Mouse (Mus musculus): Measurements from ENCODE around the gene Usp30.
A peak's percentile ranks its signal among the peaks of the same experiment; 100 is the strongest.

The Usp30 gene

GRCm38 (mm10) chr5:114047182-114047581, 18.1 kb upstream of the Usp30 start:
- no peak overlapping the region for H3K4me3 ChIP-seq (replicated peaks; ENCODE audit: low read length)
- TF ChIP-seq CTCF (conservative IDR thresholded peaks at IDR 0.05; ENCODE audit: low read length) (peak; percentile 93), POU5F1 (IDR thresholded peaks at IDR 0.05; ENCODE audit: borderline replicate concordance, low read length) (no peak)
- no peaks in the 10 kb centered on the region for H3K36me3 ChIP-seq (ENCODE audit: insufficient read depth, low read length)

GRCm38 (mm10) chr5:114048731-114049308, 16.4 kb upstream of the Usp30 start:
- TF ChIP-seq POU5F1 (IDR thresholded peaks at IDR 0.05; ENCODE audit: borderline replicate concordance, low read length) (no peak), CTCF (conservative IDR thresholded peaks at IDR 0.05; ENCODE audit: low read length) (no peak), NANOG (IDR thresholded peaks at IDR 0.05; ENCODE audit: borderline replicate concordance, low read length) (no peak)
- H3K9me3 ChIP-seq (ENCODE audit: low read length): 0 out of 2 replicates have a peak, but pooled peaks cover 4% of the 10 kb centered on the region
- H3K36me3 ChIP-seq (ENCODE audit: insufficient read depth, low read length): no peaks in the 10 kb centered on the region
- peaks cover 20% of the 10 kb centered on the region for H3K4me1 ChIP-seq (replicated peaks; ENCODE audit: low read depth, low read length)
- no peak overlapping the region for H3K4me3 ChIP-seq (replicated peaks; ENCODE audit: low read length)
- 0 out of 2 replicates have a peak, but pooled peaks cover 3% of the 10 kb centered on the region for H3K27me3 ChIP-seq (ENCODE audit: insufficient read depth, low read length)

More at GRCm38 (mm10) chr5:114047182-114047581, 18.1 kb upstream of the Usp30 start:
- 0 out of 2 replicates have a peak, but pooled peaks cover 4% of the 10 kb centered on the region for H3K9me3 ChIP-seq (ENCODE audit: low read length)
- peaks cover 26% of the 10 kb centered on the region for H3K4me1 ChIP-seq (replicated peaks; ENCODE audit: low read depth, low read length)
- 0 out of 2 replicates have a peak, but pooled peaks cover 3% of the 10 kb centered on the region for H3K27me3 ChIP-seq (ENCODE audit: insufficient read depth, low read length)

- Histone ChIP-seq H3K27me3 (ENCODE audit: insufficient read depth, low read length) (0 out of 2 replicates have a peak, but pooled peaks cover 3% of the 10 kb centered on the region), H3K4me3 (replicated peaks; ENCODE audit: low read length) (peak overlapping the region; percentile 60), H3K36me3 (ENCODE audit: insufficient read depth, low read length) (no peaks in the 10 kb centered on the region), H3K4me1 (replicated peaks; ENCODE audit: low read depth, low read length) (peaks cover 21% of the 10 kb centered on the region), H3K9me3 (ENCODE audit: low read length) (0 out of 2 replicates have a peak, but pooled peaks cover 4% of the 10 kb centered on the region)
- TF ChIP-seq CTCF (conservative IDR thresholded peaks at IDR 0.05; ENCODE audit: low read length): peak; percentile 91
- TF ChIP-seq POU5F1 (IDR thresholded peaks at IDR 0.05; ENCODE audit: borderline replicate concordance, low read length): no peak
- no peak for TF ChIP-seq NANOG (IDR thresholded peaks at IDR 0.05; ENCODE audit: borderline replicate concordance, low read length)
Measured at GRCm38 (mm10) chr5:114052246-114052761, 13.0 kb upstream of the Usp30 start.

- Histone ChIP-seq H3K4me3 (replicated peaks; ENCODE audit: low read length) (no peak overlapping the region), H3K36me3 (ENCODE audit: insufficient read depth, low read length) (no peaks in the 10 kb centered on the region), H3K9me3 (ENCODE audit: low read length) (peaks cover 5% of the 10 kb centered on the region; the same call in 1 of the 2 replicates), H3K27me3 (ENCODE audit: insufficient read depth, low read length) (no peaks in the 10 kb centered on the region), H3K4me1 (replicated peaks; ENCODE audit: low read depth, low read length) (peaks cover 13% of the 10 kb centered on the region)
- no peak for TF ChIP-seq POU5F1 (IDR thresholded peaks at IDR 0.05; ENCODE audit: borderline replicate concordance, low read length)
- TF ChIP-seq CTCF (conservative IDR thresholded peaks at IDR 0.05; ENCODE audit: low read length): no peak
- no peak for TF ChIP-seq NANOG (IDR thresholded peaks at IDR 0.05; ENCODE audit: borderline replicate concordance, low read length)
Measured at GRCm38 (mm10) chr5:114057129-114057731, 8.0 kb upstream of the Usp30 start.

GRCm38 (mm10) chr5:114061675-114062074, 3.6 kb upstream of the Usp30 start:
- Histone ChIP-seq H3K4me3 (replicated peaks; ENCODE audit: low read length) (no peak overlapping the region), H3K4me1 (replicated peaks; ENCODE audit: low read depth, low read length) (peaks cover 6% of the 10 kb centered on the region; the same call in 1 of the 2 replicates), H3K27me3 (ENCODE audit: insufficient read depth, low read length) (no peaks in the 10 kb centered on the region), H3K36me3 (ENCODE audit: insufficient read depth, low read length) (no peaks in the 10 kb centered on the region), H3K9me3 (ENCODE audit: low read length) (peaks cover 5% of the 10 kb centered on the region; the same call in 1 of the 2 replicates)
- TF ChIP-seq POU5F1 (IDR thresholded peaks at IDR 0.05; ENCODE audit: borderline replicate concordance, low read length) (no peak), NANOG (IDR thresholded peaks at IDR 0.05; ENCODE audit: borderline replicate concordance, low read length) (no peak), CTCF (conservative IDR thresholded peaks at IDR 0.05; ENCODE audit: low read length) (no peak)

DNA sequence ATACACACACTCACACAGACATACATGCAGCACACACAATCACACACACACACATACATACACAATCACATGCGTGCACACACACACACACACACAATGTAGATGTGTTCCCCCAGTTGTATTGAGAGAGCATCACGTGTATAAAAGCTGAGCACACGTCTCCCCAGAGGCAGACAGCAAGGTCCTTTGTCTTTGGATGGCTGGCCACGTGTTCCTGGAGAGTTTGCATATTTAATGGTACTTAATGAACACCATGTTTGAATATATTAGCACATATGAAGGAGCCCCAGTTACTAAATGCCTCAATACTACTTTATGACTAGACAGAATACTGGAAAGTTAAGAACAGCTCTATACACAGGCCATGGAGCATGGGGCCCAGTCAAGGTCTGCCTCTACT, 1.3 kb upstream of the Usp30 start:
- no peak overlapping the region for H3K4me3 ChIP-seq (replicated peaks; ENCODE audit: low read length)
- no peaks in the 10 kb centered on the region for H3K9me3 ChIP-seq (ENCODE audit: low read length)
- H3K36me3 ChIP-seq (ENCODE audit: insufficient read depth, low read length): no peaks in the 10 kb centered on the region
- H3K4me1 ChIP-seq (replicated peaks; ENCODE audit: low read depth, low read length): peaks cover 3% of the 10 kb centered on the region; the same call in 1 of the 2 replicates
- no peaks in the 10 kb centered on the region for H3K27me3 ChIP-seq (ENCODE audit: insufficient read depth, low read length)
- no peak for TF ChIP-seq POU5F1 (IDR thresholded peaks at IDR 0.05; ENCODE audit: borderline replicate concordance, low read length)
- no peak for TF ChIP-seq NANOG (IDR thresholded peaks at IDR 0.05; ENCODE audit: borderline replicate concordance, low read length)
- TF ChIP-seq CTCF (conservative IDR thresholded peaks at IDR 0.05; ENCODE audit: low read length): no peak

DNA sequence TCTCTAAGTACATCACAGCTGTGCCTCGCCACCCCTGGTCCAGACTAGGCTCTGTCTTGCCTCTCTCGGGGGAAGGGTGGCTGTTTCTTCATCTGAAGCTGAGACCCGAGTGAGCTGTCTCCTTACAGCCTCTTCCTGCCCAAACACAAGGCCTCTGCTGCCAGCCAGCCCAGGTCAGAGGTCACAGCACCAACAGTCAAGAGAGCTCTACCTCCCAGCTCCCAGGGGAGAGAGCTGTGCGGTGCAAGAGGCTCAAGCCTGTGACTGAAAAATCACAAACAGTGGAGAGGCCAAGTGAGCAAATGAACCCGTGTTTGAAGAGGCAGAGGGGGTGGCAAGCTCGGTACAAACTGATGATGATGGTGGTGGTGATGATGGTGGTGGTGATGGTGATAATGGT, 1.3 kb downstream of the Usp30 start:
- Histone ChIP-seq H3K36me3 (ENCODE audit: insufficient read depth, low read length) (no peaks in the 10 kb centered on the region), H3K9me3 (ENCODE audit: low read length) (no peaks in the 10 kb centered on the region), H3K4me1 (replicated peaks; ENCODE audit: low read depth, low read length) (no peaks in the 10 kb centered on the region; the same call in 1 of the 2 replicates), H3K27me3 (ENCODE audit: insufficient read depth, low read length) (no peaks in the 10 kb centered on the region), H3K4me3 (replicated peaks; ENCODE audit: low read length) (no peak overlapping the region)
- no peak for TF ChIP-seq NANOG (IDR thresholded peaks at IDR 0.05; ENCODE audit: borderline replicate concordance, low read length)
- TF ChIP-seq CTCF (conservative IDR thresholded peaks at IDR 0.05; ENCODE audit: low read length): no peak
- no peak for TF ChIP-seq POU5F1 (IDR thresholded peaks at IDR 0.05; ENCODE audit: borderline replicate concordance, low read length)

DNA sequence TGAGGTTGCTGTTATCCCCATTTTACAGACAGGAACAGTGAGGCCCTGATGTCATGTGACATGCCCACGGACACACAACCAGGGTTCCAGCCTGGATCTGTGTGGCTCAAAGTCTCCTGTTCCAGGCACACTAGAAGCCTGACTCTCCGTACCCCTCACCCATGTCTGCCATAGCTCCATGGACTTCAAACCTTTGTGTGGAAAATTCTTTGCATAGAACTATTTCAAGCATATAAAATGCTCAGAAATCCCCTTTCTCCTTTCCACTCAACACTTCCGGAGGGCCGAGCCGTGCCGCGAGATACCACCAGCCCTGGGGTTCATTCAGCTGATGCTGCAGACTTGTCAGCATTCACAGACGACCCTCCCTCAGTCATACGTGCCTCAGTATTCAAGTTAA, 2.3 kb downstream of the Usp30 start:
- no peaks in the 10 kb centered on the region for H3K36me3 ChIP-seq (ENCODE audit: insufficient read depth, low read length)
- no peak overlapping the region for H3K4me3 ChIP-seq (replicated peaks; ENCODE audit: low read length)
- no peaks in the 10 kb centered on the region for H3K27me3 ChIP-seq (ENCODE audit: insufficient read depth, low read length)
- TF ChIP-seq CTCF (conservative IDR thresholded peaks at IDR 0.05; ENCODE audit: low read length) (no peak), POU5F1 (IDR thresholded peaks at IDR 0.05; ENCODE audit: borderline replicate concordance, low read length) (no peak), NANOG (IDR thresholded peaks at IDR 0.05; ENCODE audit: borderline replicate concordance, low read length) (no peak)
- H3K4me1 ChIP-seq (replicated peaks; ENCODE audit: low read depth, low read length): no peaks in the 10 kb centered on the region
- H3K9me3 ChIP-seq (ENCODE audit: low read length): no peaks in the 10 kb centered on the region
